Mouse (Mus musculus) E14TG2a.4 (cell line): Measurements from ENCODE around the gene Olfr491.

ENCODE experiments used
- H3K27me3 ChIP-seq: 2 replicates; pipeline ENCODE4 v1.6.1; 2014; ENCODE audit warnings: low read length, control low read depth; ENCODE audit not compliant: insufficient read depth
- H3K36me3 ChIP-seq: 2 replicates; pipeline ENCODE4 v1.6.1; 2014; ENCODE audit warnings: low read length, control low read depth; ENCODE audit not compliant: insufficient read depth
- H3K4me1 ChIP-seq: replicated peaks from 2 replicates; pipeline ENCODE4 v1.6.1; 2014; ENCODE audit warnings: low read depth, low read length, control low read depth
- H3K4me3 ChIP-seq: replicated peaks from 2 replicates; pipeline ENCODE4 v1.5.1; 2014; ENCODE audit warnings: mild to moderate bottlenecking, low read length
- H3K9me3 ChIP-seq: 2 replicates; pipeline ENCODE4 v1.6.1; 2014; ENCODE audit warnings: low read length, control low read depth
- CTCF ChIP-seq: conservative IDR thresholded peaks from 2 replicates; pipeline ENCODE4 v1.5.1; 2014; ENCODE audit warnings: low read length
- NANOG ChIP-seq: IDR thresholded peaks from 2 replicates; pipeline ENCODE4 v1.6.1; 2014; ENCODE audit warnings: borderline replicate concordance, low read length, mixed read lengths
- POU5F1 ChIP-seq: IDR thresholded peaks from 2 replicates; pipeline ENCODE4 v1.6.1; 2014; ENCODE audit warnings: low read length, borderline replicate concordance

Olfr491 gene

GRCm38 (mm10) chr7:108313151-108313550 is at the start of gene Olfr491:
Gene Olfr491 (plus strand): TSS chr7:108313451.
- no peaks in the 10 kb centered on the region for H3K27me3 ChIP-seq
- no peaks in the 10 kb centered on the region for H3K9me3 ChIP-seq
- no peaks in the 10 kb centered on the region for H3K36me3 ChIP-seq
- TF ChIP-seq POU5F1, result no peak
- no peak for TF ChIP-seq CTCF
- TF ChIP-seq NANOG, result no peak
- H3K4me1 ChIP-seq, result no peaks in the 10 kb centered on the region
- H3K4me3 ChIP-seq, result no peak within 1 kb of the TSS

GRCm38 (mm10) chr7:108288834-108289233 is 24.4 kb upstream of the Olfr491 start, which contains the start of gene Olfr490:
Gene Olfr490 (minus strand): TSS chr7:108288934.
- Histone ChIP-seq H3K9me3 (no peaks in the 10 kb centered on the region), H3K27me3 (no peaks in the 10 kb centered on the region), H3K4me1 (no peaks in the 10 kb centered on the region), H3K36me3 (no peaks in the 10 kb centered on the region), H3K4me3 (no peak within 1 kb of the TSS)
- TF ChIP-seq CTCF (no peak), POU5F1 (no peak), NANOG (no peak)

GRCm38 (mm10) chr7:108323574-108323973 is 10.3 kb downstream of the Olfr491 start, which contains the start of gene Olfr492:
Gene Olfr492 (minus strand): TSS chr7:108323674.
- TF ChIP-seq POU5F1 (no peak), NANOG (no peak), CTCF (no peak)
- Histone ChIP-seq H3K27me3 (no peaks in the 10 kb centered on the region), H3K4me3 (no peak within 1 kb of the TSS), H3K36me3 (no peaks in the 10 kb centered on the region), H3K9me3 (peaks cover 12% of the 10 kb centered on the region), H3K4me1 (no peaks in the 10 kb centered on the region)

GRCm38 (mm10) chr7:108346879-108347278 is 33.6 kb downstream of the Olfr491 start, which contains the start of gene Olfr493:
Gene Olfr493 (minus strand): TSS chr7:108346979.
- TF ChIP-seq NANOG (no peak), CTCF (no peak), POU5F1 (no peak)
- Histone ChIP-seq H3K36me3 (no peaks in the 10 kb centered on the region), H3K4me1 (no peaks in the 10 kb centered on the region)

GRCm38 (mm10) chr7:108365035-108365434 is 51.8 kb downstream of the Olfr491 start, which contains the start of gene Olfr494:
Gene Olfr494 (plus strand): TSS chr7:108365335.
- no peak for TF ChIP-seq POU5F1
- no peak for TF ChIP-seq NANOG
- no peak for TF ChIP-seq CTCF
- no peaks in the 10 kb centered on the region for H3K27me3 ChIP-seq
- H3K9me3 ChIP-seq, result peaks cover 8% of the 10 kb centered on the region
- no peaks in the 10 kb centered on the region for H3K4me1 ChIP-seq
- H3K4me3 ChIP-seq, result no peak within 1 kb of the TSS
- no peaks in the 10 kb centered on the region for H3K36me3 ChIP-seq

More at GRCm38 (mm10) chr7:108346879-108347278, 33.6 kb downstream of the Olfr491 start, which contains the start of gene Olfr493:
- H3K27me3 ChIP-seq, result no peaks in the 10 kb centered on the region
- H3K4me3 ChIP-seq, result no peak within 1 kb of the TSS
- H3K9me3 ChIP-seq, result no peaks in the 10 kb centered on the region
